Mouse (Mus musculus) NIH3T3 (cell line): ENCODE data around the gene Chst10.
A peak's percentile ranks its signal among the peaks of the same experiment; 100 is the strongest.

Source experiments
- DNase-seq: peaks from one replicate; pipeline ENCODE4 v3.0.0-alpha.2; 2012; ENCODE audit warnings: low read depth

Chst10 gene

GRCm38 (mm10) chr1:38869398-38870195 is 28.4 kb downstream of the Chst10 start:
- DNase-seq = peak; percentile 73

- no peak for DNase-seq
These were observed 31.7 kb downstream of the Chst10 start for GRCm38 (mm10) chr1:38866242-38866641.

GRCm38 (mm10) chr1:38864341-38864740 is 33.6 kb downstream of the Chst10 start:
- DNase-seq = no peak

- DNase-seq = peak; percentile 16
These were observed 35.7 kb downstream of the Chst10 start for GRCm38 (mm10) chr1:38862213-38862612.

- DNase-seq = no peak
These were observed 37.0 kb downstream of the Chst10 start for GRCm38 (mm10) chr1:38860867-38861524.

- DNase-seq = peak; percentile 52
These were observed 37.8 kb downstream of the Chst10 start for GRCm38 (mm10) chr1:38860207-38860606.

GRCm38 (mm10) chr1:38856196-38856595 is 41.8 kb downstream of the Chst10 start:
- DNase-seq = peak; percentile 76

- no peak for DNase-seq
These were observed 45.7 kb downstream of the Chst10 start for GRCm38 (mm10) chr1:38852250-38852649.

- DNase-seq = no peak
These were observed 47.3 kb downstream of the Chst10 start for GRCm38 (mm10) chr1:38850650-38851049.

- DNase-seq = no peak
These were observed 49.3 kb downstream of the Chst10 start for GRCm38 (mm10) chr1:38848451-38849289.

- no peak for DNase-seq
These were observed 50.0 kb downstream of the Chst10 start for GRCm38 (mm10) chr1:38847975-38848374.

GRCm38 (mm10) chr1:38843275-38843674 is 54.7 kb downstream of the Chst10 start:
- no peak for DNase-seq

GRCm38 (mm10) chr1:38842861-38843260 is 55.1 kb downstream of the Chst10 start:
- no peak for DNase-seq

GRCm38 (mm10) chr1:38839944-38840343 is 58.0 kb downstream of the Chst10 start:
- DNase-seq = no peak

- DNase-seq = no peak
These were observed 61.5 kb downstream of the Chst10 start, which contains the start of gene Lonrf2 for GRCm38 (mm10) chr1:38836477-38836872. Gene Lonrf2, minus strand, starts transcription at chr1:38836711.

GRCm38 (mm10) chr1:38835568-38836476 is 62.1 kb downstream of the Chst10 start:
- DNase-seq = no peak

- DNase-seq = no peak
These were observed 63.1 kb downstream of the Chst10 start for GRCm38 (mm10) chr1:38834899-38835298.

- DNase-seq = no peak
These were observed 73.0 kb downstream of the Chst10 start for GRCm38 (mm10) chr1:38824926-38825325.

- DNase-seq = no peak
These were observed 74.1 kb downstream of the Chst10 start for GRCm38 (mm10) chr1:38823851-38824250.

- DNase-seq = no peak
These were observed 78.3 kb downstream of the Chst10 start for GRCm38 (mm10) chr1:38819691-38820090.

- DNase-seq = no peak
These were observed 80.3 kb downstream of the Chst10 start for GRCm38 (mm10) chr1:38817671-38818070.
